Mouse (Mus musculus) embryonic facial prominence, embryonic 14.5 days (tissue): ENCODE measurements around the gene Tnfaip6. TPM values are rescaled to one million over a fixed set of nuclear protein-coding genes. Genes with fewer than 3 reads are reported as not detected.
A peak's percentile ranks its signal among the peaks of the same experiment; 100 is the strongest.

Experiments used
- ATAC-seq: fragments of 200-750 bp; cut with Nextera tagmentation; 2 replicates; pipeline ENCODE4 v1.8.0; 2017; ENCODE audit warnings: low read depth, moderate number of reproducible peaks, moderate TSS enrichment
- DNase-seq: peaks from one replicate; pipeline ENCODE4 v3.0.0-alpha.2; 2015; ENCODE audit warnings: low spot score
- H3K27ac ChIP-seq: fragments of 300-500 bp; sonication (generic); replicated peaks from 2 replicates; pipeline ENCODE4 v1.5.1; 2014; ENCODE audit warnings: low read depth, mild to moderate bottlenecking, low read length, moderate library complexity
- H3K27me3 ChIP-seq: fragments of 300-500 bp; sonication (generic); replicated peaks from 2 replicates; pipeline ENCODE4 v1.6.1; 2014; ENCODE audit warnings: low read length; ENCODE audit not compliant: control insufficient read depth, insufficient read depth
- H3K36me3 ChIP-seq: fragments of 300-500 bp; sonication (generic); 2 replicates; pipeline ENCODE4 v1.6.1; 2014; ENCODE audit warnings: low read length, mixed read lengths; ENCODE audit not compliant: control insufficient read depth, insufficient read depth
- H3K4me1 ChIP-seq: fragments of 300-500 bp; sonication (generic); 2 replicates; pipeline ENCODE4 v1.6.1; 2014; ENCODE audit warnings: antibody characterized with exemption, low read length; ENCODE audit not compliant: control insufficient read depth, insufficient read depth
- H3K4me2 ChIP-seq: fragments of 300-500 bp; sonication (generic); 2 replicates; pipeline ENCODE4 v1.6.1; 2014; ENCODE audit warnings: low read depth, mild to moderate bottlenecking, low read length, moderate library complexity, mixed read lengths
- H3K4me3 ChIP-seq: fragments of 300-500 bp; sonication (generic); 2 replicates; pipeline ENCODE4 v1.5.1; 2014; ENCODE audit warnings: low read depth, mild to moderate bottlenecking, low read length
- H3K9ac ChIP-seq: fragments of 300-500 bp; sonication (generic); 2 replicates; pipeline ENCODE4 v1.6.1; 2014; ENCODE audit warnings: low read depth, mild to moderate bottlenecking, low read length, moderate library complexity, mixed read lengths
- H3K9me3 ChIP-seq: fragments of 300-500 bp; sonication (generic); 2 replicates; pipeline ENCODE4 v1.6.1; 2016; ENCODE audit warnings: low read length; ENCODE audit not compliant: control insufficient read depth
- WGBS: fragments of 180-500 bp; shearing (Covaris S2); extraction: QIAGEN DNeasy Blood & Tissue Kit; methylation state at CpG from one replicate; pipeline ENCODE4 v1.1.7; 2014; 5-methylcytosine and 5-hydroxymethylcytosine counted together
- polyA plus RNA-seq: library from polyadenylated mRNA; unstranded; fragments of >200 nt; fragmentation: Nextera tagmentation; extraction: Ambion mirVana; gene quantifications from 2 replicates; pipeline ENCODE4 v1.2.1, GENCODE M21; 2014

Tnfaip6 gene
- polyA plus RNA-seq, 1 experiment from 2014 or later, result 22.7 TPM

- DNase-seq (no peak), ATAC-seq (no peak)
- Histone ChIP-seq H3K4me3 (no peak overlapping the region), H3K27me3 (no peaks in the 10 kb centered on the region), H3K27ac (no peak overlapping the region), H3K9ac (no peak overlapping the region), H3K9me3 (no peaks in the 10 kb centered on the region), H3K4me2 (no peak overlapping the region), H3K36me3 (no peaks in the 10 kb centered on the region), H3K4me1 (no peaks in the 10 kb centered on the region)
- WGBS, result 35% methylated on average over 7 of the region's 7 CpGs
These were observed 21.4 kb upstream of the Tnfaip6 start for GRCm38 (mm10) chr2:52016361-52016760.

GRCm38 (mm10) chr2:52027061-52027460 lies 10.7 kb upstream of the Tnfaip6 start:
- Histone ChIP-seq H3K4me1 (no peaks in the 10 kb centered on the region), H3K27ac (no peak overlapping the region), H3K4me2 (no peak overlapping the region), H3K36me3 (no peaks in the 10 kb centered on the region), H3K27me3 (no peaks in the 10 kb centered on the region), H3K9ac (no peak overlapping the region), H3K4me3 (no peak overlapping the region), H3K9me3 (no peaks in the 10 kb centered on the region)
- ATAC-seq, result no peak
- 73% methylated on average over 4 of the region's 4 CpGs for WGBS
- no peak for DNase-seq

GRCm38 (mm10) chr2:52029426-52029825 lies 8.4 kb upstream of the Tnfaip6 start:
- Histone ChIP-seq H3K9ac (no peak overlapping the region), H3K4me3 (no peak overlapping the region), H3K36me3 (no peaks in the 10 kb centered on the region), H3K4me2 (no peak overlapping the region), H3K9me3 (no peaks in the 10 kb centered on the region), H3K27me3 (no peaks in the 10 kb centered on the region), H3K4me1 (no peaks in the 10 kb centered on the region), H3K27ac (no peak overlapping the region)
- 88% methylated on average over 3 of the region's 3 CpGs for WGBS
- ATAC-seq (no peak), DNase-seq (no peak)

- DNase-seq, result no peak
- H3K36me3 ChIP-seq, result no peaks in the 10 kb centered on the region
- no peak for ATAC-seq
- H3K27ac ChIP-seq, result no peak overlapping the region
- no peaks in the 10 kb centered on the region for H3K9me3 ChIP-seq
- H3K4me1 ChIP-seq, result no peaks in the 10 kb centered on the region
- no peak overlapping the region for H3K4me3 ChIP-seq
- 83% methylated on average over 4 of the region's 4 CpGs for WGBS
- no peak overlapping the region for H3K9ac ChIP-seq
- no peak overlapping the region for H3K4me2 ChIP-seq
- no peaks in the 10 kb centered on the region for H3K27me3 ChIP-seq
These were observed 6.3 kb upstream of the Tnfaip6 start for GRCm38 (mm10) chr2:52031491-52031890.

- Histone ChIP-seq H3K27me3 (no peaks in the 10 kb centered on the region), H3K9ac (no peak overlapping the region), H3K27ac (no peak overlapping the region), H3K4me2 (no peak overlapping the region), H3K36me3 (no peaks in the 10 kb centered on the region), H3K4me1 (peaks cover 3% of the 10 kb centered on the region), H3K9me3 (no peaks in the 10 kb centered on the region), H3K4me3 (no peak overlapping the region)
- no peak for ATAC-seq
- DNase-seq, result no peak
- 84% methylated on average over 4 of the region's 4 CpGs for WGBS
These were observed 3.2 kb upstream of the Tnfaip6 start for GRCm38 (mm10) chr2:52034601-52035000.

GRCm38 (mm10) chr2:52035144-52035543 lies 2.7 kb upstream of the Tnfaip6 start:
- Histone ChIP-seq H3K9me3 (no peaks in the 10 kb centered on the region), H3K36me3 (no peaks in the 10 kb centered on the region), H3K4me3 (no peak overlapping the region), H3K4me2 (no peak overlapping the region), H3K27me3 (no peaks in the 10 kb centered on the region), H3K9ac (no peak overlapping the region), H3K27ac (no peak overlapping the region), H3K4me1 (peaks cover 3% of the 10 kb centered on the region)
- DNase-seq (no peak), ATAC-seq (no peak)
- 59% methylated on average over 4 of the region's 4 CpGs for WGBS

- no peaks in the 10 kb centered on the region for H3K36me3 ChIP-seq
- peak overlapping the region; percentile 52 for H3K4me3 ChIP-seq
- no peaks in the 10 kb centered on the region for H3K27me3 ChIP-seq
- H3K4me2 ChIP-seq, result peak overlapping the region; percentile 60
- peaks cover 3% of the 10 kb centered on the region for H3K4me1 ChIP-seq
- WGBS, result 35% methylated on average over 10 of the region's 11 CpGs
- ATAC-seq, result peak; percentile 45; the same call in 1 of the 2 replicates
- peak overlapping the region; percentile 62; the same call in 1 of the 2 replicates for H3K9ac ChIP-seq
- DNase-seq, result peak; percentile 48
- H3K27ac ChIP-seq, result peak overlapping the region; percentile 82; the same call in 1 of the 2 replicates
- H3K9me3 ChIP-seq, result no peaks in the 10 kb centered on the region
These were observed 747 bp upstream of the Tnfaip6 start for GRCm38 (mm10) chr2:52036929-52037595.

GRCm38 (mm10) chr2:52038558-52038957 lies 749 bp downstream of the Tnfaip6 start:
- DNase-seq (no peak), ATAC-seq (no peak)
- 23% methylated on average over 5 of the region's 5 CpGs for WGBS
- no peaks in the 10 kb centered on the region for H3K9me3 ChIP-seq
- peak overlapping the region; percentile 60 for H3K4me2 ChIP-seq
- peak overlapping the region; percentile 62 for H3K9ac ChIP-seq
- no peaks in the 10 kb centered on the region for H3K27me3 ChIP-seq
- peak overlapping the region; percentile 82 for H3K27ac ChIP-seq
- H3K36me3 ChIP-seq, result peaks cover under 1% of the 10 kb centered on the region; the same call in 1 of the 2 replicates
- H3K4me3 ChIP-seq, result peak overlapping the region; percentile 52
- H3K4me1 ChIP-seq, result peaks cover 3% of the 10 kb centered on the region
